Mouse (Mus musculus) embryonic fibroblast, embryonic 13.5 days (primary cell): ENCODE results near the gene Ephb2.

Source experiments
- CTCF ChIP-seq: IDR thresholded peaks from 2 replicates; pipeline ENCODE4 v1.5.1; 2011; ENCODE audit warnings: mild to moderate bottlenecking, control low read depth, low read length, moderate library complexity, borderline replicate concordance; ENCODE audit not compliant: insufficient read depth
- POLR2A ChIP-seq: IDR thresholded peaks from 2 replicates; pipeline ENCODE4 v1.6.1; 2011; ENCODE audit warnings: low read depth, mild to moderate bottlenecking, control low read depth, low read length, moderate library complexity

DNA sequence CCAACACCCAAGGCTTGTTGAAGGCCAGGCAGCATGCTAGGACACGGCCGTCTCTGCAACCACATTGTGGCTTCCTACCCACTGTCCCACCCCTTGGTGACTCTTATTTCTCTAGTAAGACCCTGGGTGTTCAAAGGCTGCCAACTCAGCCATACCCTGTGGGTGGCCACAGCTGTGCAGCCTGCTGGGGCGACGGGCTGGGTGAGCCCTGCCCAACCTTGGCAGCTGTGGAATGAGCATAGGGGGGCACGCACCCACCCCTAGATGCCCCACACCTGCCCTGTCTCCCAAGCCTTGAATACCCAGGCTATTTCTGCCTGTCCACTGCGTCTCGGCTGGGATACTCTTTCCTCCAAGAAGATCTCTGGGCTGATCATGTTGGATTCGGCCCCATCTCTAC lies 81.5 kb downstream of the Ephb2 start:
- TF ChIP-seq CTCF (no peak), POLR2A (no peak)
